Mouse (Mus musculus): ENCODE data around the gene Ggt1. TPM values are rescaled to one million over a fixed set of nuclear protein-coding genes. Genes with fewer than 3 reads are reported as not detected.

Ggt1 gene
- polyA plus RNA-seq (2012; rRNA removed; ENCODE audit: low replicate concordance), result 547 and 933 TPM in 2 replicates

DNA sequence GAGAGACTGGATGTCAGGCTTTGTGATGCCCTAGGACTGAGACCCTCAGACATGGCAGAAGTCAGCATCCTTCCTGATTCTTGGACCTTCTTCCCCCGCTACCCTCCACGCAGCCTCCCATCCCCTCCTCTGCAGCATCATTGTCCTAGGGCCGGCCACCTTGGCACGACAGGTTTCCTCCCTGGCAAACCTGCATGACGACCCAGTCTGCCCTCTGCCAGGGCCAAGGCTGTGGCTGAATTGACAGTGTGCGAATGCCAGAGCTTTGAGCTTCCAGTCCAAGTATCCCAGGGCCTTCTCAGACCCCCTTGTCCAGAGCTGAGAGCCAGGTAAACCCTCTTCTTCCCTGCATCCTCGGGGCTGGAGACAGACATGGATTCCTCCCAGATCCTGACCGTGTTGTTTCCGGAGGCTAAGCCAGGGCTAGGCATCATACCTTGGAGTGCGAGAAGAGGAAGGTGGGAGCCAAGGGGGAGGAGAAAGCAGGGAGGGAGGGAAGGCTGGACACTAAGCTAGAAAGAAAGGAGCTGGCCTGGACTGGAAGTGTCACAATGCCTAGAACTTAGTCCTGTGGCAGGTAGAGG, at the start of gene Ggt1:
TSS of gene Ggt1 (plus strand) at position 534 of the 584 bp plus-strand sequence.

DNA sequence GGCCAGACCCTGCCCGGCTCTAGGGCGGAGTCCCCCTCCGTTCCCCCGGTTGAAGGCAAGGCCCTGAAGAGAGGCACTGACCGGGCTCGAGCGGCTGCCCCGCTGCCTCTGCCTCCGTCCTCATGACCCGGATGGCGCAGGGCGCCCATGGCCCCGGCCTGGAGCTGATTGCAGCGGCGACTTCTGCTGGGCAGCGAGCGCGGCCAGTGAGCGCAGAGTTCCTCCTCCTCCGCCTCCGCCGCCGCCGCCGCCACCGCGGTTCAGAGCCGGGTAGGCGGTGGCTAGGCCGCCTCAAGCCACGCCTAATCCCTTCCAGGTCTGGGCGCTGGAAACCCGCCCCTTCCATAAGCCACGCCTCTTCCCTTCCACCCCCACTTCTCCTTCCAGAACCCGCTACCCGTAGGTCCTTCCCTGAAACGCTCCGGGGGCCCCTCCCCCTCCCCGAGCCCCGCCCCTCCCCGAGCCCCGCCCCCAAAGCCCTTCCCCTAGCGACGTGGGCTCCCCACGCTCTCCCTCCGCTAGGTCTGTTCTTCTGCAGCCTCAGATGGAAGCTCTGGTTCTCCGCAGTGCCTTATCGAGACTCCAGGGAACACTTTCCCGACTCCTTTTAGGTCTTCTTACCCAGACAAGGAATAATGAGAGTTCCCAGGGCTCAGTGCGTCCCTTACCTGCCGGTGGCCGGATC, 44.2 kb upstream of the Ggt1 start, which contains the start of gene Snrpd3:
TSS of gene Snrpd3 (plus strand) at position 479 of the 685 bp plus-strand sequence.

GRCm38 (mm10) chr10:75517758-75518143, 43.7 kb upstream of the Ggt1 start, which contains the start of gene Gucd1:
Gucd1 (minus strand) TSS chr10:75517972.

DNA sequence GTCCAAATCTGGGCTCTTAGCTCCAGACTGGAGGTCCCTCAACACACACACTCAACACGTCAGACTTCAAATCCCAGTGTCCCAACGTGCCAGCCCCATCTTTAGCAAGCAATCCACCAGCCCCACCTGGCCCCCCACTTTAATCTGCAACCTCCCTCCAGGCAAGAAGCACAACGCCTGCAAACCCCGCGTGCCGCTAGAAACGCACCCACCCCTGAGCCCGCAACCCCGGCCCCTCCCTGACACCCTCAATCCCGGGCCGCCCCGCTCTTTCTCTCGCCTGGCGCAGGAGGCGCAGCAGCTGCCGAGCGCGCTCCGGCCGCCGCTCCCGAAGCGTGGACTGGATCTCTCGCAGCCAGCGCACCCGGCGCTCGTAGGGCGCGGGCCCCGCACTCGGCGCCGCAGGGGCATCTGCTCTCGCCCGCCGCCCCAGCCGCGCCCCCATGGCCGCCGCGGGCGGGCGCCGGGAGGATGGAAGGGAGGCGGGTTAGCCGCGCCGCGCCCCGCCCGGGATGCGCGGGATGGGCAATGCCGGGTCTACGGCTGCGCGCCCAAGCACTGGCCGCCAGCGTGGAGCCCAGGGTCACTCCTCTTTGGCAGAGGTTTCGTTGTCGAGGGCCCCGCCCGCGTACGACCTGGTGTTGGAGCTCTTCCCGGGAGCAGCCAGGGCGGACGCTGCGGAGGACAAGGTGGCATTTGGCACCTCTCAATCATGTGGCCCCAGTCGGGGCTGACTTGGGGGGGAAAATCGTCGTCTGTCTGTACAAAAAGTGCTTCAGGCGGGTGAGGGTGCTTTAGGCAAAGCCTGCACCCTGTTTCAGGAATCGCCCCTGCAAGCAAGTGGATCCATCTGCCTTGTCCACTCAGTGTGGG, 1.5 kb upstream of the Ggt1 start, which contains the start of gene Lrrc75b:
TSS of gene Lrrc75b (minus strand) at position 655 of the 873 bp plus-strand sequence.

GRCm38 (mm10) chr10:75589129-75589528, 27.7 kb downstream of the Ggt1 start, which contains the start of gene Ggt5:
Ggt5 (plus strand) TSS chr10:75589340.

Other genes with a start within 250 kb of the Ggt1 start
- gene Adora2a, start 244.7 kb upstream of the Ggt1 start, polyA plus RNA-seq (2012; rRNA removed; ENCODE audit: low replicate concordance), result 6.0 and 7.1 TPM in 2 replicates
- gene Upb1, start 160.5 kb upstream of the Ggt1 start, polyA plus RNA-seq (2012; rRNA removed; ENCODE audit: low replicate concordance), result 2.4 TPM in 2 replicates
- 1.7 and 4.1 TPM in 2 replicates for gene Snrpd3, start 44.1 kb upstream of the Ggt1 start, polyA plus RNA-seq (2012; rRNA removed; ENCODE audit: low replicate concordance)
- 150 and 217 TPM in 2 replicates for gene Gucd1, start 43.6 kb upstream of the Ggt1 start, polyA plus RNA-seq (2012; rRNA removed; ENCODE audit: low replicate concordance)
- 1.2 and 2.3 TPM in 2 replicates for gene Lrrc75b, start 1.3 kb upstream of the Ggt1 start, polyA plus RNA-seq (2012; rRNA removed; ENCODE audit: low replicate concordance)
- 26.8 and 33.3 TPM in 2 replicates for gene Ggt5, start 27.7 kb downstream of the Ggt1 start, polyA plus RNA-seq (2012; rRNA removed; ENCODE audit: low replicate concordance)
- gene Susd2, start 82.4 kb downstream of the Ggt1 start, polyA plus RNA-seq (2012; rRNA removed; ENCODE audit: low replicate concordance), result 13.4 and 185 TPM in 2 replicates
- gene Cabin1, start 202.7 kb downstream of the Ggt1 start, polyA plus RNA-seq (2012; rRNA removed; ENCODE audit: low replicate concordance), result 28.9 and 35.0 TPM in 2 replicates
- gene Ddt, start 211.8 kb downstream of the Ggt1 start, polyA plus RNA-seq (2012; rRNA removed; ENCODE audit: low replicate concordance), result 72.5 and 123 TPM in 2 replicates
- 0.35 and 0.62 TPM in 2 replicates for gene Gm20441, start 219.3 kb downstream of the Ggt1 start, polyA plus RNA-seq (2012; rRNA removed; ENCODE audit: low replicate concordance)
- gene Gstt3, start 219.8 kb downstream of the Ggt1 start, polyA plus RNA-seq (2012; rRNA removed; ENCODE audit: low replicate concordance), result 54.3 and 60.2 TPM in 2 replicates
- gene Gstt1, start 237.0 kb downstream of the Ggt1 start, polyA plus RNA-seq (2012; rRNA removed; ENCODE audit: low replicate concordance), result 155 and 255 TPM in 2 replicates